Mouse (Mus musculus): ENCODE results near the gene Slc35f2. TPM values are rescaled to one million over a fixed set of nuclear protein-coding genes. Genes with fewer than 3 reads are reported as not detected.
A peak's percentile ranks its signal among the peaks of the same experiment; 100 is the strongest.

The Slc35f2 gene
- 28.0 and 28.8 TPM in 2 replicates for polyA plus RNA-seq (2015; fragmentation: Nextera tagmentation; extraction: Ambion mirVana)

GRCm38 (mm10) chr9:53771344-53772021 is at the start of gene Slc35f2:
Slc35f2 (plus strand) TSS chr9:53771538.
- Histone ChIP-seq H3K9me3 (ENCODE audit: control insufficient read depth, low read length) (no peaks in the 10 kb centered on the region), H3K4me3 (ENCODE audit: low read length) (peak within 1 kb of the TSS; percentile 67), H3K27ac (ENCODE audit: low read length) (peak within 1 kb of the TSS; percentile 86), H3K9ac (ENCODE audit: low read depth, low read length) (peak within 1 kb of the TSS; percentile 80), H3K36me3 (ENCODE audit: control insufficient read depth, insufficient read depth, low read length) (no peaks in the 10 kb centered on the region), H3K4me1 (ENCODE audit: control insufficient read depth, insufficient read depth, low read length) (no peaks in the 10 kb centered on the region), H3K4me2 (ENCODE audit: low read depth, low read length) (peak within 1 kb of the TSS; percentile 95), H3K27me3 (replicated peaks; ENCODE audit: control insufficient read depth, insufficient read depth, low read length) (no peaks in the 10 kb centered on the region; the same call in 1 of the 2 replicates)
- WGBS: under 1% methylated on average over 50 of the region's 50 CpGs
- ATAC-seq: peak; percentile 88

- no peak for ATAC-seq
- Histone ChIP-seq H3K4me2 (ENCODE audit: low read depth, low read length) (no peak overlapping the region), H3K27ac (ENCODE audit: low read length) (no peak overlapping the region), H3K9me3 (ENCODE audit: control insufficient read depth, low read length) (no peaks in the 10 kb centered on the region), H3K4me3 (ENCODE audit: low read length) (no peak overlapping the region), H3K9ac (ENCODE audit: low read depth, low read length) (no peak overlapping the region), H3K4me1 (ENCODE audit: control insufficient read depth, insufficient read depth, low read length) (no peaks in the 10 kb centered on the region), H3K27me3 (replicated peaks; ENCODE audit: control insufficient read depth, insufficient read depth, low read length) (no peaks in the 10 kb centered on the region), H3K36me3 (ENCODE audit: control insufficient read depth, insufficient read depth, low read length) (no peaks in the 10 kb centered on the region)
- 41% methylated on average over 3 of the region's 3 CpGs for WGBS
Observed at GRCm38 (mm10) chr9:53740829-53741404, 30.4 kb upstream of the Slc35f2 start.

DNA sequence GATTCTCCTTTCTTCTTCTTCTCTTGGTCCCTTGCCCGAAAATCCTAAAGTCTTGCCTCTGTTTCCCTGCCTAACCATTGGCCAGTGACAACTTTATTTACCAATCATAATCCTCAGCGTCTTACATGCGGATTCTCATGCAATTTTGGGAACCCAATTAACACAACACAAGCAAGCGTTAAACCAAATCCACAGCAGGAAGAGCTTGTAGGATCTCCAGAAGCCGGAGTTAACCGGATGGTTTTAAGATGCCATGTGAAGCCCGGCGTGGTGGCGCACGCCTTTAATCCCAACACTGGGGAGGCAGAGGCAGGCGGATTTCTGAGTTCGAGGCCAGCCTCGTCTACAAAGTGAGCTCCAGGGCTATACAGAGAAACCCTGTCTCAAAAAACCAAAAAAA is 20.9 kb upstream of the Slc35f2 start:
- ATAC-seq: no peak
- Histone ChIP-seq H3K4me2 (ENCODE audit: low read depth, low read length) (no peak overlapping the region), H3K4me1 (ENCODE audit: control insufficient read depth, insufficient read depth, low read length) (no peaks in the 10 kb centered on the region), H3K9ac (ENCODE audit: low read depth, low read length) (no peak overlapping the region), H3K4me3 (ENCODE audit: low read length) (no peak overlapping the region), H3K27me3 (replicated peaks; ENCODE audit: control insufficient read depth, insufficient read depth, low read length) (no peaks in the 10 kb centered on the region), H3K9me3 (ENCODE audit: control insufficient read depth, low read length) (no peaks in the 10 kb centered on the region), H3K27ac (ENCODE audit: low read length) (no peak overlapping the region), H3K36me3 (ENCODE audit: control insufficient read depth, insufficient read depth, low read length) (no peaks in the 10 kb centered on the region)
- WGBS: 88% methylated on average over 13 of the region's 13 CpGs

DNA sequence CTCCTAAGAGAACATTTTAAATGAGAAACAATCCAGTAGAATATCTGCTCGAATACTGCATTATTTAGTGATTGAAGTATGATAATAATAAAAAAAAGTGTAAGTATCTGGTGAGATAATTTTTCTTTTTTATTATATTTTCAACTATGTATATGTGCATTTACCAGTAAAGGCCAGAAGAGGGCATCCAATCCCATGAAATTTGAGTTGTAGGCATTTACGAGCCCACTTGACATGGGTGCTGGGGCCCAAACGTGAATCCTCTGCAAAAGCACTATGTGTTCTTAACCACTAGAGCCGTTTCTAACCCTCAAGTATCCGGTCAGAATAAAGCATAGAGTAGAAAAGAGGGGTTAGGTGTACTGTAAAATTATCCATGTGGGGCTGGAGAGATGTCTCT is 20.4 kb upstream of the Slc35f2 start:
- Histone ChIP-seq H3K9me3 (ENCODE audit: control insufficient read depth, low read length) (no peaks in the 10 kb centered on the region), H3K9ac (ENCODE audit: low read depth, low read length) (no peak overlapping the region), H3K4me2 (ENCODE audit: low read depth, low read length) (no peak overlapping the region), H3K36me3 (ENCODE audit: control insufficient read depth, insufficient read depth, low read length) (no peaks in the 10 kb centered on the region), H3K27ac (ENCODE audit: low read length) (no peak overlapping the region), H3K27me3 (replicated peaks; ENCODE audit: control insufficient read depth, insufficient read depth, low read length) (no peaks in the 10 kb centered on the region), H3K4me3 (ENCODE audit: low read length) (no peak overlapping the region), H3K4me1 (ENCODE audit: control insufficient read depth, insufficient read depth, low read length) (no peaks in the 10 kb centered on the region)
- ATAC-seq: no peak
- 50% methylated on average over 5 of the region's 5 CpGs for WGBS

DNA sequence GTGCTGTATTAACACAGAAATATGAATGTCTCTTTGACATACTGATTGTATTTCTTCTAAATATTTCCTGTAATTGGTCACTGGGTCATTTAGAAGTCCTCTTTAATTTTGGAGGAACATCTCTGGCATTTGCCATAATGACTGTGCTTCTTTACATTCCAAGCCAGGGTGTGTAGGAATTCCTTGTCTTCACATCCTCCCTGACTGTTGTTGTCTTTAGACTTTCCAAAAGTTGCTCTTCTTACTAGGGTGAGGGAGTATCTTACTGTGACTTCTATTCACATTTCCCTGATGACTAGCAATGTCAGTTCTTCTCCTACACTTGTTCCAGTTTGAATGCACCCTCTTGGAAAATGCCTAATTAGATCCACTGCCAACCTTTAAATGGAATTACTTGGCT is 16.5 kb upstream of the Slc35f2 start:
- no peak overlapping the region for H3K4me3 ChIP-seq (ENCODE audit: low read length)
- no peaks in the 10 kb centered on the region for H3K9me3 ChIP-seq (ENCODE audit: control insufficient read depth, low read length)
- H3K27me3 ChIP-seq (replicated peaks; ENCODE audit: control insufficient read depth, insufficient read depth, low read length): no peaks in the 10 kb centered on the region
- H3K27ac ChIP-seq (ENCODE audit: low read length): no peak overlapping the region
- H3K4me2 ChIP-seq (ENCODE audit: low read depth, low read length): no peak overlapping the region
- H3K9ac ChIP-seq (ENCODE audit: low read depth, low read length): no peak overlapping the region
- ATAC-seq: no peak
- H3K4me1 ChIP-seq (ENCODE audit: control insufficient read depth, insufficient read depth, low read length): no peaks in the 10 kb centered on the region
- H3K36me3 ChIP-seq (ENCODE audit: control insufficient read depth, insufficient read depth, low read length): no peaks in the 10 kb centered on the region

DNA sequence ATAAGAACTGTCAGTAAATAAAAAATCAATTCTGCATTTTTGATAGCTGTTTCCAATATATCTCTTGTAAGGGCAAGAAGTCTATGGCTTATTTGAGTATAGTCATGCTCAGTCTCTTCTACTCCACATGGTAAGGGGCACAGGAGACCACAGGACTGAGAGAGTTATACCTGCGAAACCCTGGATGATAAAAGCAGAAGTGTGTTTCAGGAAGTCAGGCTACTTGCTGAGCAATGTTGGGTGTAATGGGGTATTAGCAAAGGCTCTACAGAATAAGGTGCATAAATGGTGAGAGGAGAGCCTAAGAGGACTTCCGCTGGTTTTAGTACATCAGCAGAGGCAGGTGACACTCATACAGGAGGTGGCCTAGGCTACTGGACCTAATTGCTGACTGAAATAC is 13.2 kb upstream of the Slc35f2 start:
- no peak overlapping the region for H3K27ac ChIP-seq (ENCODE audit: low read length)
- no peak for ATAC-seq
- WGBS: 88% methylated on average over 2 of the region's 2 CpGs

DNA sequence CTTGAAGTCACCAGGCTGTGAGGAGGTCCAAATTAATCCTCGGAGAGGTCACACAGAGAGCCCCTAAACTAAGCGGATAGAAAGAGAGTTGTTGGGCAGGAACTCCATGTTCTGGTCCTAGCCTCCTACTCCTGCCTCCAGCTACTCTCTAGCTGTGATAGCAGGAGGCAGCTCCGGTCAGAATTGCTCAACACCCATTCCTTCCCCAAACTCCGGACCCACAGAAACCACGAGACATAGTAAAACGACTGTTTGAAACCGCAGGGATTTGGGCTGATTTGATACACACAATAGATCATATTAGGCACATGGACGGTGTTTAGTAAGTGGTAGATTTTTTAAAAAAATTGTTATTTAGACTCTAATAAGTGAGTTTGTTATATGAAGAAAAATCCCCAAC is 6.6 kb upstream of the Slc35f2 start:
- no peaks in the 10 kb centered on the region for H3K36me3 ChIP-seq (ENCODE audit: control insufficient read depth, insufficient read depth, low read length)
- ATAC-seq: no peak
- WGBS: 85% methylated on average over 8 of the region's 8 CpGs
- no peak overlapping the region for H3K4me2 ChIP-seq (ENCODE audit: low read depth, low read length)
- H3K4me3 ChIP-seq (ENCODE audit: low read length): no peak overlapping the region
- no peaks in the 10 kb centered on the region for H3K27me3 ChIP-seq (replicated peaks; ENCODE audit: control insufficient read depth, insufficient read depth, low read length)
- no peaks in the 10 kb centered on the region for H3K9me3 ChIP-seq (ENCODE audit: control insufficient read depth, low read length)
- H3K9ac ChIP-seq (ENCODE audit: low read depth, low read length): no peak overlapping the region
- no peaks in the 10 kb centered on the region for H3K4me1 ChIP-seq (ENCODE audit: control insufficient read depth, insufficient read depth, low read length)
- no peak overlapping the region for H3K27ac ChIP-seq (ENCODE audit: low read length)

More for the DNA sequence above, 13.2 kb upstream of the Slc35f2 start:
- H3K9me3 ChIP-seq (ENCODE audit: control insufficient read depth, low read length): no peaks in the 10 kb centered on the region
- no peaks in the 10 kb centered on the region for H3K4me1 ChIP-seq (ENCODE audit: control insufficient read depth, insufficient read depth, low read length)
- no peak overlapping the region for H3K9ac ChIP-seq (ENCODE audit: low read depth, low read length)
- H3K4me2 ChIP-seq (ENCODE audit: low read depth, low read length): no peak overlapping the region
- H3K4me3 ChIP-seq (ENCODE audit: low read length): no peak overlapping the region
- H3K27me3 ChIP-seq (replicated peaks; ENCODE audit: control insufficient read depth, insufficient read depth, low read length): no peaks in the 10 kb centered on the region
- H3K36me3 ChIP-seq (ENCODE audit: control insufficient read depth, insufficient read depth, low read length): no peaks in the 10 kb centered on the region

DNA sequence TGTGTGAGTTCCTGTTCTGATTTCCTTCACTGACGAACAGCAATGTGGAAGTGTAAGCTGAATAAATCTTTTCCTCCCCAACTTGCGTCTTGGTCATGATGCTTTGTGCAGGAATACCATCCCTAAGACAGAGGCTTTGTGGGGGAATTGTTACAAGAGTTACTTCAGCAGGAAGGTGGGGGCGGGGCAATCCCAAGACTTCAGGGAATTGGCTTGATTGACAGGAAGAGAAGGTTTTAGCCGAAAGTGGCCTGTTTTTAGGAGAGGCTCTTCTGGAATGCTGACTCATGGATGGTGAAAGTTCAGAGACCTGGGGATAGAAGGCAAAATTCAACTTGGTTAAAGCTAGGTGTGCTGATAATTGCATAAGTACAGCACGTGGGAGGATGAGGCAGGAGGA is 2.9 kb upstream of the Slc35f2 start:
- Histone ChIP-seq H3K4me1 (ENCODE audit: control insufficient read depth, insufficient read depth, low read length) (no peaks in the 10 kb centered on the region), H3K27ac (ENCODE audit: low read length) (no peak overlapping the region), H3K9me3 (ENCODE audit: control insufficient read depth, low read length) (no peaks in the 10 kb centered on the region), H3K4me2 (ENCODE audit: low read depth, low read length) (no peak overlapping the region), H3K36me3 (ENCODE audit: control insufficient read depth, insufficient read depth, low read length) (no peaks in the 10 kb centered on the region), H3K4me3 (ENCODE audit: low read length) (no peak overlapping the region), H3K9ac (ENCODE audit: low read depth, low read length) (no peak overlapping the region), H3K27me3 (replicated peaks; ENCODE audit: control insufficient read depth, insufficient read depth, low read length) (no peaks in the 10 kb centered on the region; the same call in 1 of the 2 replicates)
- no peak for ATAC-seq
- 87% methylated on average over 5 of the region's 5 CpGs for WGBS

- Histone ChIP-seq H3K4me1 (ENCODE audit: control insufficient read depth, insufficient read depth, low read length) (no peaks in the 10 kb centered on the region), H3K4me3 (ENCODE audit: low read length) (peak overlapping the region; percentile 67), H3K27me3 (replicated peaks; ENCODE audit: control insufficient read depth, insufficient read depth, low read length) (no peaks in the 10 kb centered on the region; the same call in 1 of the 2 replicates), H3K9ac (ENCODE audit: low read depth, low read length) (peak overlapping the region; percentile 80; the same call in 1 of the 2 replicates), H3K4me2 (ENCODE audit: low read depth, low read length) (peak overlapping the region; percentile 95), H3K36me3 (ENCODE audit: control insufficient read depth, insufficient read depth, low read length) (no peaks in the 10 kb centered on the region), H3K9me3 (ENCODE audit: control insufficient read depth, low read length) (no peaks in the 10 kb centered on the region), H3K27ac (ENCODE audit: low read length) (peak overlapping the region; percentile 86)
- 31% methylated on average over 12 of the region's 12 CpGs for WGBS
- peak; percentile 59 for ATAC-seq
Observed at GRCm38 (mm10) chr9:53770771-53771343, 481 bp upstream of the Slc35f2 start.
